Mouse (Mus musculus) stomach, postnatal 0 days (tissue): ENCODE results near the gene Bag3. TPM values are rescaled to one million over a fixed set of nuclear protein-coding genes. Genes with fewer than 3 reads are reported as not detected.

Experiments used
- ATAC-seq: fragments of 200-750 bp; cut with Nextera tagmentation; 2 replicates; pipeline ENCODE4 v1.8.0; 2017; ENCODE audit not compliant: low FRiP score, low TSS enrichment
- DNase-seq: peaks from one replicate; pipeline ENCODE4 v3.0.0-alpha.2; 2016; ENCODE audit warnings: low spot score
- H3K27ac ChIP-seq: fragments of 300-500 bp; sonication (generic); replicated peaks from 2 replicates; pipeline ENCODE4 v1.5.1; 2014; ENCODE audit warnings: mild to moderate bottlenecking, control low read depth
- H3K27me3 ChIP-seq: fragments of 300-500 bp; sonication (generic); 2 replicates; pipeline ENCODE4 v1.6.1; 2014; ENCODE audit warnings: low read length; ENCODE audit not compliant: control insufficient read depth, insufficient read depth
- H3K36me3 ChIP-seq: fragments of 300-500 bp; sonication (generic); 2 replicates; pipeline ENCODE4 v1.6.1; 2014; ENCODE audit warnings: low read length, mixed read lengths; ENCODE audit not compliant: control insufficient read depth, insufficient read depth
- H3K4me1 ChIP-seq: fragments of 300-500 bp; sonication (generic); replicated peaks from 2 replicates; pipeline ENCODE4 v1.6.1; 2014; ENCODE audit warnings: antibody characterized with exemption; ENCODE audit not compliant: control insufficient read depth, insufficient read depth
- H3K4me2 ChIP-seq: fragments of 300-500 bp; sonication (generic); replicated peaks from 2 replicates; pipeline ENCODE4 v1.6.1; 2014; ENCODE audit warnings: low read depth, mild to moderate bottlenecking, control low read depth, moderate library complexity
- H3K4me3 ChIP-seq: fragments of 300-500 bp; sonication (generic); 2 replicates; pipeline ENCODE4 v1.5.1; 2014; ENCODE audit warnings: low read depth, low read length, control low read depth
- H3K9ac ChIP-seq: fragments of 300-500 bp; sonication (generic); 2 replicates; pipeline ENCODE4 v1.6.1; 2014; ENCODE audit warnings: mild to moderate bottlenecking, low read length, control low read depth, mixed read lengths
- H3K9me3 ChIP-seq: fragments of 300-500 bp; sonication (generic); 2 replicates; pipeline ENCODE4 v1.6.1; 2016; ENCODE audit warnings: low read length; ENCODE audit not compliant: control insufficient read depth
- CTCF ChIP-seq: IDR thresholded peaks from 2 replicates; pipeline ENCODE4 v1.5.1; 2016; ENCODE audit warnings: antibody characterized with exemption, low read depth, mild to moderate bottlenecking, moderate library complexity
- EP300 ChIP-seq: optimal IDR thresholded peaks from 2 replicates; pipeline ENCODE3; 2016; ENCODE audit warnings: antibody characterized with exemption
- WGBS: fragments of 180-500 bp; shearing (Covaris S2); extraction: QIAGEN DNeasy Blood & Tissue Kit; methylation state at CpG from one replicate; pipeline ENCODE4 v1.1.7; 2014; 5-methylcytosine and 5-hydroxymethylcytosine counted together
- microRNA-seq: library from miRNA; unstranded; fragments of <30 nt; microRNA quantifications from one replicate; pipeline ENCODE4, GENCODE M21; 2016
- polyA plus RNA-seq: library from polyadenylated mRNA; unstranded; fragments of >200 nt; fragmentation: Nextera tagmentation; extraction: Ambion mirVana; gene quantifications from 2 replicates; pipeline ENCODE4 v1.2.1, GENCODE M21; 2015

The Bag3 gene
- polyA plus RNA-seq, 1 experiment from 2014 or later, result 17.7 TPM

GRCm38 (mm10) chr7:128592118-128592935 is 68.9 kb downstream of the Bag3 start:
- H3K36me3 ChIP-seq, result no peaks in the 10 kb centered on the region
- H3K9me3 ChIP-seq, result peaks cover 3% of the 10 kb centered on the region; the same call in 1 of the 2 replicates
- no peaks in the 10 kb centered on the region for H3K4me1 ChIP-seq
- ATAC-seq (peak; percentile 60; the same call in 1 of the 2 replicates), DNase-seq (peak; percentile 28)
- peak overlapping the region; percentile 26 for H3K27ac ChIP-seq
- H3K4me3 ChIP-seq, result no peak overlapping the region
- no peaks in the 10 kb centered on the region for H3K27me3 ChIP-seq
- TF ChIP-seq EP300 (no peak), CTCF (no peak)
- WGBS, result 13% methylated on average over 21 of the region's 21 CpGs
- H3K9ac ChIP-seq, result no peak overlapping the region
- peak overlapping the region; percentile 40 for H3K4me2 ChIP-seq

- H3K9ac ChIP-seq, result no peak overlapping the region
- H3K9me3 ChIP-seq, result peaks cover 3% of the 10 kb centered on the region; the same call in 1 of the 2 replicates
- no peaks in the 10 kb centered on the region for H3K27me3 ChIP-seq
- no peak overlapping the region for H3K27ac ChIP-seq
- H3K4me3 ChIP-seq, result no peak overlapping the region
- DNase-seq, result no peak
- H3K4me2 ChIP-seq, result peak overlapping the region; percentile 40; the same call in 1 of the 2 replicates
- no peaks in the 10 kb centered on the region for H3K4me1 ChIP-seq
- ATAC-seq, result no peak
- no peaks in the 10 kb centered on the region for H3K36me3 ChIP-seq
- TF ChIP-seq EP300 (no peak), CTCF (no peak)
- 25% methylated on average over 6 of the region's 6 CpGs for whole genome bisulfite sequencing
Measured at GRCm38 (mm10) chr7:128592936-128593241, 69.5 kb downstream of the Bag3 start.

- Histone ChIP-seq H3K9me3 (peaks cover 3% of the 10 kb centered on the region; the same call in 1 of the 2 replicates), H3K4me3 (no peak overlapping the region), H3K9ac (no peak overlapping the region), H3K36me3 (no peaks in the 10 kb centered on the region), H3K27me3 (no peaks in the 10 kb centered on the region), H3K4me2 (no peak overlapping the region), H3K27ac (no peak overlapping the region), H3K4me1 (no peaks in the 10 kb centered on the region)
- DNase-seq (no peak), ATAC-seq (no peak)
- TF ChIP-seq CTCF, result no peak
- TF ChIP-seq EP300, result no peak
- 84% methylated on average over 2 of the region's 2 CpGs for WGBS
Measured at GRCm38 (mm10) chr7:128596274-128596673, 72.9 kb downstream of the Bag3 start.

Small RNA genes within 50 kb of the gene (microRNA-seq; reads per million reads assigned to microRNA genes)
- gene Gm24365, result not detected

Other genes with a start within 250 kb of the Bag3 start
- gene BC017158, start 225.4 kb upstream of the Bag3 start, polyA plus RNA-seq, result 17.0 and 19.4 TPM in 2 replicates
- 24.5 and 28.9 TPM in 2 replicates for gene Rgs10, start 104.9 kb upstream of the Bag3 start, polyA plus RNA-seq
- gene Tial1, start 61.9 kb upstream of the Bag3 start, polyA plus RNA-seq, result 12.5 and 13.1 TPM in 2 replicates
- gene Inpp5f, start 87.7 kb downstream of the Bag3 start, polyA plus RNA-seq, result 12.3 and 12.4 TPM in 2 replicates
- 36.8 and 37.1 TPM in 2 replicates for gene Mcmbp, start 216.9 kb downstream of the Bag3 start, polyA plus RNA-seq
- 17.9 and 18.3 TPM in 2 replicates for gene Sec23ip, start 221.3 kb downstream of the Bag3 start, polyA plus RNA-seq